Mouse (Mus musculus): ENCODE data around the gene Mdm2. TPM values are rescaled to one million over a fixed set of nuclear protein-coding genes. Genes with fewer than 3 reads are reported as not detected.

The Mdm2 gene
- polyA plus RNA-seq, 1 experiment from 2014 or later = 57.9 TPM

DNA sequence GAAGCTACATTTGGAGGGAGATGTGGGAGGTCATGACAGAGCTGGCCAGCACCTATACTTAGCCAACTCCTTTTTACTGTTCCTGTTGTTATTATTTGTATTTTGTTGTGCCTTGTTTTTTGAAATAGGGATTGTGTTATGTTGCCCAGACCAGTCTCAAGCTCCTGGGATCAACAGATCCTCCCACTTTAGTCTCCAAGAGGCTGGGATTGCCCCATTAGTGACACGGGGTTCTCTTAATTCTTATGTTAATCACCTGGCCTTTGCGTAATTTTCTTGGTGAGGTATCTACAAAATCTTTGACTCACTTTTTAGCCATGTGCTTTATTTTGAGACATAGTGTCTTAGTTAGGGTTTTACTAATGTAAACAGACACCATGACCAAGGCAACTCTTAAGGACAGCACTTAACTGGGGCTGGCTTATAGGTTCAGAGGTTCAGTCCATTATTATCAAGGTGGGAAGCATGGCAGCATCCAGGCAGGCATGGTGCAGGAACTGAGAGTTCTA, 62.5 kb downstream of the Mdm2 start:
- no peak for ATAC-seq (ENCODE audit: low read depth)
- H3K4me2 ChIP-seq (ENCODE audit: low read depth, low read length) = no peak overlapping the region
- H3K36me3 ChIP-seq (ENCODE audit: control insufficient read depth, insufficient read depth, low read length) = no peaks in the 10 kb centered on the region
- H3K27ac ChIP-seq (ENCODE audit: low read depth, low read length) = no peak overlapping the region
- no peaks in the 10 kb centered on the region for H3K9me3 ChIP-seq (ENCODE audit: control insufficient read depth, low read length)
- 72% methylated on average over 2 of the region's 2 CpGs for WGBS
- H3K4me1 ChIP-seq (ENCODE audit: control insufficient read depth, insufficient read depth, low read length) = no peaks in the 10 kb centered on the region
- no peak overlapping the region for H3K4me3 ChIP-seq (ENCODE audit: low read depth, low read length)
- no peak overlapping the region for H3K9ac ChIP-seq (replicated peaks; ENCODE audit: low read depth, low read length)
- H3K27me3 ChIP-seq (ENCODE audit: control insufficient read depth, insufficient read depth, low read length) = no peaks in the 10 kb centered on the region

DNA sequence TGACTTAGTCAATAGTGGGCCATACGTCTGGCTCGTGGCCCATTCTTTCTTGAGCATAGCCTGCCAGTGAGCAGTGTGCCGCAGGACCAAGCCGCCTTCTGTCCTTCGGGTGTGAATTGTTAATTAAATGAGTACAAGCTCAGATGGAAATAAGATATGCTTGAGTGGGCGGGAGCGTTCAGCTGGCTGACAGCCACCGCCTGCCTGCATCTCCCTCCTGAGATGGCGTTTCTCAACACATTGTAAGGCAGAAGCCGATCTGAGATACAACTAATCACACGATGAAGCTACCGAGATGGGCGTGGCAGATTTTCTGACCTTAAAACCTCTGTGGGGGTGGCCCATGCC, 63.4 kb downstream of the Mdm2 start:
- 40% methylated on average over 13 of the region's 13 CpGs for WGBS
- Histone ChIP-seq H3K27ac (ENCODE audit: low read depth, low read length) (peak overlapping the region; percentile 2; the same call in 1 of the 2 replicates), H3K4me3 (ENCODE audit: low read depth, low read length) (no peak overlapping the region), H3K4me1 (ENCODE audit: control insufficient read depth, insufficient read depth, low read length) (no peaks in the 10 kb centered on the region), H3K4me2 (ENCODE audit: low read depth, low read length) (no peak overlapping the region), H3K27me3 (ENCODE audit: control insufficient read depth, insufficient read depth, low read length) (no peaks in the 10 kb centered on the region), H3K9me3 (ENCODE audit: control insufficient read depth, low read length) (no peaks in the 10 kb centered on the region), H3K36me3 (ENCODE audit: control insufficient read depth, insufficient read depth, low read length) (no peaks in the 10 kb centered on the region), H3K9ac (replicated peaks; ENCODE audit: low read depth, low read length) (no peak overlapping the region)
- peak; percentile 75 for ATAC-seq (ENCODE audit: low read depth)

DNA sequence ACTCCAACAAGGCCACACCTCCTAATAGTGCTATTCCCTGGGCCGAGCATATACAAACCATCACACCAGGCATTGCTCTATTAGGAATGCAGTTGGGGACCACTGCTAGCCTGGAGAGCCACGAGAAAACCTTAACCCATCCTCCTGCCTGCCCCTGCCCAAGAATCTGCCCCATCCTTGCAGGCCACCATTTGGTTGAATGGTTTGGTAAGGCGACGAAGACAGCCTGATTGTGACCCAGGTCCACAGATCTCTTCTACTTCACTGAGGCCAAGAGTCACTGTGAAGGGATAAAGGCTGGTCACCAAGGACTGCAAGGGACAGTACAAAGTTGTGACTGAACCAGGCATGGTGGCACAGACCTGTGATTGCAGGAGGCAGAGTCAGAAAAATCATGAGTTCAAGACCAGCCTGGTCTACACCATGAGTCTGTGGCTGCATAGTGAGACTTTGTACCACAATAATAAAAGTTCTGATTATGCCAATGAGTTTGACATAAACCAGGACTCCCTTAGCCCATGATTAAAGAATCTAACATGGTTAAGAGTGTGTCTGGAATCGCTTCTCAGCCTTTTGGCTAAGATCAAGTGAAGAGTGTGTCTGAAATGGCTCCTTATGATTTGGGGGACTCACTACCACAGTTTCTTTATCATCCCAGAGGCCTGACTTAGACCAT, 63.9 kb downstream of the Mdm2 start:
- H3K4me2 ChIP-seq (ENCODE audit: low read depth, low read length) = no peak overlapping the region
- WGBS = 92% methylated on average over 5 of the region's 5 CpGs

DNA sequence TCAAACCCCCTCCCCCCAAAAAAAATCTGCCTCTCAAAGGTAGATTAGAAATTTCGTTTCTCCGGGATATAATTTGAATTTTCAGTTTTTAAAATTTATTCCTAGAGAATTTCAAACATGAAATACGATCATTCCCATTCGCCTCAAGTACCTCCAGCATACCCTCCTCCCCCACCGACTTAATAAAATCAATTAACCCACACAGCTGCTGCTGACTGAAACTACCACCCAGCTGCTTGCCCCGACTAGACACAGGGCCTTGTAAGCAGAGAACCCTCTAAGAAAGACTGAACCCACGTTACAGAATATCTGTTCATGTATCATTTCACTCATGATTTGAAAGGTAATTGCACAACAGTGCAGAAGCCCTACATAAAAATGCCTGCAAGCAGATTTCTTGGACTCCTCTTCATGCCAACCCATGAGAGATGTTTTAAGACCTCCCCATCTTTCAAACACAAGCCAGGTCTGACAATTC, 65.0 kb downstream of the Mdm2 start:
- H3K9ac ChIP-seq (replicated peaks; ENCODE audit: low read depth, low read length) = no peak overlapping the region
- WGBS = 51% methylated on average over 7 of the region's 7 CpGs
- no peak for ATAC-seq (ENCODE audit: low read depth)

More for the DNA sequence above, 63.9 kb downstream of the Mdm2 start:
- H3K4me1 ChIP-seq (ENCODE audit: control insufficient read depth, insufficient read depth, low read length) = no peaks in the 10 kb centered on the region
- H3K27me3 ChIP-seq (ENCODE audit: control insufficient read depth, insufficient read depth, low read length) = no peaks in the 10 kb centered on the region
- H3K9ac ChIP-seq (replicated peaks; ENCODE audit: low read depth, low read length) = no peak overlapping the region
- no peaks in the 10 kb centered on the region for H3K9me3 ChIP-seq (ENCODE audit: control insufficient read depth, low read length)
- no peaks in the 10 kb centered on the region for H3K36me3 ChIP-seq (ENCODE audit: control insufficient read depth, insufficient read depth, low read length)
- no peak overlapping the region for H3K4me3 ChIP-seq (ENCODE audit: low read depth, low read length)
- ATAC-seq (ENCODE audit: low read depth) = no peak
- no peak overlapping the region for H3K27ac ChIP-seq (ENCODE audit: low read depth, low read length)

DNA sequence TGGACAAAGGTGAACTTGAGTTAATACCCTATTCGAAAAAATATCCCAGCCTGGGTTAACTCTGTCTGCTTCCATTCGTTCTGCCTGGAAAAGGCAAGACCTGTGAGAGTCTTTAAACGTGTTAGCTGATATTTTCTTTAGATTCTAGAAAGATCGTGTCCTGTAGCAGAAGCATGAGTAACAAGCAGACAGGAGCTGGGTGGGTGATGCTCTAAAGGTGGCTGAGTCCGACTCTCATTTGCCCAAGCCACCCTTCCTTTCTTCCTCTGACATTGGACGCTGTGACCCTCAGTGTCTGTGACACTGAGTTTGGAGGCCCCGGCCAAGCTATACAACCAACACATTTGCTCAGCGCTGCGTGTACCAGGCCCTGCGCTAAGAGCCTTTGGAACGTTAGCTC, 65.7 kb downstream of the Mdm2 start:
- ATAC-seq (ENCODE audit: low read depth) = no peak
- Histone ChIP-seq H3K4me1 (ENCODE audit: control insufficient read depth, insufficient read depth, low read length) (no peaks in the 10 kb centered on the region), H3K27me3 (ENCODE audit: control insufficient read depth, insufficient read depth, low read length) (no peaks in the 10 kb centered on the region), H3K4me3 (ENCODE audit: low read depth, low read length) (no peak overlapping the region), H3K27ac (ENCODE audit: low read depth, low read length) (no peak overlapping the region), H3K9ac (replicated peaks; ENCODE audit: low read depth, low read length) (no peak overlapping the region), H3K4me2 (ENCODE audit: low read depth, low read length) (no peak overlapping the region), H3K9me3 (ENCODE audit: control insufficient read depth, low read length) (no peaks in the 10 kb centered on the region), H3K36me3 (ENCODE audit: control insufficient read depth, insufficient read depth, low read length) (no peaks in the 10 kb centered on the region)
- WGBS = 87% methylated on average over 11 of the region's 11 CpGs

More for the DNA sequence above, 65.0 kb downstream of the Mdm2 start:
- Histone ChIP-seq H3K36me3 (ENCODE audit: control insufficient read depth, insufficient read depth, low read length) (no peaks in the 10 kb centered on the region), H3K4me1 (ENCODE audit: control insufficient read depth, insufficient read depth, low read length) (no peaks in the 10 kb centered on the region), H3K9me3 (ENCODE audit: control insufficient read depth, low read length) (no peaks in the 10 kb centered on the region), H3K27ac (ENCODE audit: low read depth, low read length) (no peak overlapping the region), H3K4me3 (ENCODE audit: low read depth, low read length) (no peak overlapping the region), H3K4me2 (ENCODE audit: low read depth, low read length) (no peak overlapping the region), H3K27me3 (ENCODE audit: control insufficient read depth, insufficient read depth, low read length) (no peaks in the 10 kb centered on the region)

DNA sequence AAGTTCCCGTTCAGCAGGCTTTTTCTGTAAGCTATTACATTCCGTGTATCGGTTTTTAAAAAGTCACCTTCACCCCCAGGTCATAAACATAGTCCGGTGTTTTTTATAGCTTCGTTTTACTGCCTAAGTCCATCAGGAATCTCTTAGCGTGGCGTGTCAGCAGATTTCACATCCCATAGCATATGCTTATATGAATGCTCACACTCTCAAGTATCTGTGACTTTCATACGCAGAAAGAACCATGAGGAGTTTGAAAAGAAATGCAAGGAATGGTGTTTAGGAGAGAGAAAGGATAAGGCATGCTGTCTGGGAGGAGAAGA, 66.2 kb downstream of the Mdm2 start:
- WGBS = 56% methylated on average over 8 of the region's 8 CpGs
- H3K4me1 ChIP-seq (ENCODE audit: control insufficient read depth, insufficient read depth, low read length) = no peaks in the 10 kb centered on the region
- H3K27me3 ChIP-seq (ENCODE audit: control insufficient read depth, insufficient read depth, low read length) = no peaks in the 10 kb centered on the region
- H3K9me3 ChIP-seq (ENCODE audit: control insufficient read depth, low read length) = no peaks in the 10 kb centered on the region
- no peaks in the 10 kb centered on the region for H3K36me3 ChIP-seq (ENCODE audit: control insufficient read depth, insufficient read depth, low read length)
- H3K4me3 ChIP-seq (ENCODE audit: low read depth, low read length) = no peak overlapping the region
- no peak overlapping the region for H3K9ac ChIP-seq (replicated peaks; ENCODE audit: low read depth, low read length)
- no peak for ATAC-seq (ENCODE audit: low read depth)
- no peak overlapping the region for H3K4me2 ChIP-seq (ENCODE audit: low read depth, low read length)
- no peak overlapping the region for H3K27ac ChIP-seq (ENCODE audit: low read depth, low read length)

DNA sequence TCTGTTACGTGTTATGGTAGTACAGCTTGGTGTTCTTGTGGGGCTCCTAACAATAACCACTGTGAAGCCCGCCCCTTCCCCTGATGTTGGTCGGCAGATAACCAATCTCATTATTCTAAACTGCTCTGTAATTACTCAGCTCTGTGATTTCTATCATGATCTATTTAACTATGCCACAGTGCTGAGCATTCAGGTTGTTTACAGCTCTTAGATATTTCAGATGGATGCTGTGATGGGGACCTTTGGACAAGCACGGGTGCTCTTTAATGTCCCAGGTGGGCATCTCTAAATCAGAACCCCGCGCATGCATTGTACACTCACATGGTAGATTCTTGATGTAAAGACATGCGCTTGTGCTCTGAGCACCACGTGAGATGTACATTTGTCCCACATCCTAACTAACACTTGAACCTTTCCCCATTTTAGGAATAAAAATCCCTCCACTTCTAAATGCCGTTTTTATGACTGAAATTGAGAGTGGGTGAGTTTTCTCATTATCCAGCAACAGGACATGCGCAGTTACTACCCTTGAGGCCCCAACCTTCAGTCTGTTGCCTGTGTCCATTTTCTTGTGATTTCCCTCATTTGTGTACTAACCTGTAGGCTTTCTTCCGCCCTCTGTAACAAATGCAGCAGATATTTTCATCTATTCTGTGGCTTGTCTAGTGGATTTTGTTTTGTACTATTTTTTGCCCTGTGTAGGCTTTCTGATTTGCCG, 66.7 kb downstream of the Mdm2 start:
- Histone ChIP-seq H3K4me3 (ENCODE audit: low read depth, low read length) (no peak overlapping the region), H3K27ac (ENCODE audit: low read depth, low read length) (no peak overlapping the region), H3K4me2 (ENCODE audit: low read depth, low read length) (no peak overlapping the region), H3K36me3 (ENCODE audit: control insufficient read depth, insufficient read depth, low read length) (no peaks in the 10 kb centered on the region), H3K9me3 (ENCODE audit: control insufficient read depth, low read length) (no peaks in the 10 kb centered on the region), H3K27me3 (ENCODE audit: control insufficient read depth, insufficient read depth, low read length) (no peaks in the 10 kb centered on the region), H3K4me1 (ENCODE audit: control insufficient read depth, insufficient read depth, low read length) (no peaks in the 10 kb centered on the region), H3K9ac (replicated peaks; ENCODE audit: low read depth, low read length) (no peak overlapping the region)
- no peak for ATAC-seq (ENCODE audit: low read depth)
- 69% methylated on average over 12 of the region's 12 CpGs for WGBS

DNA sequence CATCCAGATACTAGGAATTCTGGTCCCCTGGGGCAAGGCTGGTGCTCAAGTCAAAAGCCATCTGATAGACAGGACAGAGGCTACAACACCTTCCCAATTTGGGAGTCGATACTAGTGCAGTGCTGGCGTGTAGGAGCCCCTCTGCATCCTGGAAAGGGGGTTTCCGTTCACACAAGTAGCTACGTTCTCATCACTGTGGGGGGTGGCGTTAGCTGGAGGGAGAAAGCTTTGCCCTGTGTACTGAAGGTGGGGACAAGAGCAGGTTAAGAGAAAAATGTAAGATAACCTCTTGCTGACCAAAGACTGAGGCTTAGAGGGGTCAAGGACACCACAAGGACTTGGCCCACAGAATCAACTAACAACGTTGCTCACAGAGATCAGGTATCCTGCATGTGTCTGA, 67.3 kb downstream of the Mdm2 start:
- Histone ChIP-seq H3K9ac (replicated peaks; ENCODE audit: low read depth, low read length) (no peak overlapping the region), H3K9me3 (ENCODE audit: control insufficient read depth, low read length) (no peaks in the 10 kb centered on the region), H3K4me3 (ENCODE audit: low read depth, low read length) (no peak overlapping the region), H3K4me2 (ENCODE audit: low read depth, low read length) (no peak overlapping the region), H3K36me3 (ENCODE audit: control insufficient read depth, insufficient read depth, low read length) (no peaks in the 10 kb centered on the region), H3K27me3 (ENCODE audit: control insufficient read depth, insufficient read depth, low read length) (no peaks in the 10 kb centered on the region), H3K4me1 (ENCODE audit: control insufficient read depth, insufficient read depth, low read length) (no peaks in the 10 kb centered on the region), H3K27ac (ENCODE audit: low read depth, low read length) (no peak overlapping the region)
- 90% methylated on average over 6 of the region's 6 CpGs for WGBS
- ATAC-seq (ENCODE audit: low read depth) = no peak

DNA sequence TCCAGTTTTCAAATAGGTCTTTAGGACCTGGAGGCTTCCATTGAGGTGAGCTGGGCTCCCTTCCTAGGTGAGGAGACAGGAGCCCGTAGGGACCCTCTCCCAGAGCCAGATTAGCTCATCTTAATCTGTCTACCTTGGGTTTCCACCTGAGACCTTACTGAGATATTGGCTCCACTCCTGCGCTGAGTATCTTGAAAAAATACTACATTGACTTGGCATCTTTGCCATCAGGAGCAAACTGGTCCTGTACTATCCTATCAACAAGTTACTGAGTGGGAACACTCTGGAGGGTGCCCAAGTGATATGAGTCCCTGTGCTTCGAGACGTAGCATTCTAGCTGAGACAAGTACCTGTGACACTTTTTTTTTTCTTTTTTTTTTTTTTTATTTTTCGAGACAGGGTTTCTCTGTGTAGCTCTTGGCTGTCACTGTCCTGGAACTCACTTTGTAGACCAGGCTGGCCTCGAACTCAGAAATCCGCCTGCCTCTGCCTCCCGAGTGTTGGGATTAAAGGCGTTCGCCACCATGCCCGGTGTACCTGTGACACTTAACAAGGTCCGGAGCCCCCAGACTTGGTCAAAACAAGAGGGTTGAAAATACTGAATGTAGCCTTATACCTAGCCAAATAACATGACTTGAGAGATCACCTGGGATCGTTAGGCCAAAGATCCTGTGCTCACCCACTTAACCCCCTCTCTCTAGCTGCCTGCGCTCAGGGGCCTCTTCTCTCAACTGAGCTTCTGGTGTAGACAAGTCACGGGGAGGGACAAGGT, 67.9 kb downstream of the Mdm2 start:
- Histone ChIP-seq H3K4me1 (ENCODE audit: control insufficient read depth, insufficient read depth, low read length) (no peaks in the 10 kb centered on the region), H3K9ac (replicated peaks; ENCODE audit: low read depth, low read length) (no peak overlapping the region), H3K4me2 (ENCODE audit: low read depth, low read length) (no peak overlapping the region), H3K36me3 (ENCODE audit: control insufficient read depth, insufficient read depth, low read length) (no peaks in the 10 kb centered on the region), H3K27me3 (ENCODE audit: control insufficient read depth, insufficient read depth, low read length) (no peaks in the 10 kb centered on the region), H3K9me3 (ENCODE audit: control insufficient read depth, low read length) (no peaks in the 10 kb centered on the region), H3K27ac (ENCODE audit: low read depth, low read length) (no peak overlapping the region), H3K4me3 (ENCODE audit: low read depth, low read length) (no peak overlapping the region)
- ATAC-seq (ENCODE audit: low read depth) = no peak
- WGBS = 95% methylated on average over 15 of the region's 15 CpGs

Data from neural tube, embryonic 14.5 days (tissue).